Mouse (Mus musculus) spleen, embryonic (tissue): Measurements from ENCODE around the gene Olfr305.
"Not testable (repeated sequence)": the region's sequence is repeated elsewhere in the genome, so short reads cannot be mapped to it uniquely, and the experiment has no call there.

ENCODE experiments used
- CTCF ChIA-PET: fragments of 350-600 bp; sonication (Branson Sonifier 250); formaldehyde crosslinking; loops from one replicate; lab custom pipeline; 2022; lab: Charles Lee

The Olfr305 gene

GRCm38 (mm10) chr7:86366828-86367227 is at the start of gene Olfr305:
Gene Olfr305 (minus strand): TSS chr7:86366928.
- CTCF ChIA-PET = no interaction called here

GRCm38 (mm10) chr7:86403546-86403945 is 36.8 kb upstream of the Olfr305 start, which contains the start of gene Olfr301:
Gene Olfr301 (plus strand): TSS chr7:86403846.
- CTCF ChIA-PET = no interaction called here

- CTCF ChIA-PET = no interaction called here
Measured at GRCm38 (mm10) chr7:86397689-86398088, 31.0 kb upstream of the Olfr305 start, which contains the start of gene Olfr303. Gene Olfr303 (minus strand): TSS chr7:86397789.

- CTCF ChIA-PET = no interaction called here
Measured at GRCm38 (mm10) chr7:86386558-86386957, 19.8 kb upstream of the Olfr305 start, which contains the start of gene Olfr304. Gene Olfr304 (minus strand): TSS chr7:86386658.

- CTCF ChIA-PET = no interaction called here
Measured at GRCm38 (mm10) chr7:86385769-86386168, 19.0 kb upstream of the Olfr305 start.

GRCm38 (mm10) chr7:86346296-86346695 is 20.4 kb downstream of the Olfr305 start:
- CTCF ChIA-PET = not testable (repeated sequence)

- CTCF ChIA-PET = no interaction called here
Measured at GRCm38 (mm10) chr7:86344253-86344652, 22.5 kb downstream of the Olfr305 start.

GRCm38 (mm10) chr7:86342881-86343565 is 23.7 kb downstream of the Olfr305 start:
- CTCF ChIA-PET = no interaction called here

GRCm38 (mm10) chr7:86337486-86337885 is 29.2 kb downstream of the Olfr305 start, which contains the start of gene Olfr307:
Gene Olfr307 (minus strand): TSS chr7:86337586.
- CTCF ChIA-PET = no interaction called here

GRCm38 (mm10) chr7:86325530-86325929 is 41.2 kb downstream of the Olfr305 start, which contains the start of gene Olfr308:
Gene Olfr308 (minus strand): TSS chr7:86325630.
- CTCF ChIA-PET = no interaction called here

GRCm38 (mm10) chr7:86321323-86321722 is 45.4 kb downstream of the Olfr305 start:
- CTCF ChIA-PET = no interaction called here

GRCm38 (mm10) chr7:86313608-86314007 is 53.1 kb downstream of the Olfr305 start, which contains the start of gene Olfr309:
Gene Olfr309 (minus strand): TSS chr7:86313708.
- CTCF ChIA-PET = no interaction called here
